Mouse (Mus musculus): ENCODE results near the gene Pparg.

GRCm38 (mm10) chr6:115432726-115433125, 72.0 kb downstream of the Pparg start:
- TF ChIP-seq POLR2A (IDR thresholded peaks at IDR 0.05; ENCODE audit: insufficient read depth, low read depth, low read length) (no peak), CTCF (IDR thresholded peaks at IDR 0.05; ENCODE audit: insufficient read depth, low read depth, low read length) (no peak)
